10 mouse cellular contexts compared by ENCODE assay signal in the genomic region with DNA sequence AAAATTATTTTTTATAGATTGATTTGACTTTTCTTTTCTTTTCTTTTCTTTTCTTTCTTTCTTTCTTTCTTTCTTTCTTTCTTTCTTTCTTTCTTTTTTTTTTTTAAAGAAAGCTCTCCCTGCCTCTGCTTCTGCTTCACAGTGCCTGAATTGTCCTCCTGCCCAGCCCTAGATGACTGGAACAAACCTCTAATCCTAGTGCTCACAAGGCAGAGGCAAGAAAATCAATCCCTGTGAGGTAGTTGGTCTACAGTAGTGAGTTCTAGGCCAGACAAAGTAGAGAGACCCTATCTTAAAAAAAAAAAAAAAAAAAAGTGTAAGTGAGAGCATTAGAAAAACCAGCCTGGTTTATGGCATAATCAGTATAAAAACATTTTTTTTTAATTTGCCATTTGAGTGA. TPM values are rescaled to one million over a fixed set of nuclear protein-coding genes. Genes with fewer than 3 reads are reported as not detected.
DNase-seq lines count a peak whose midpoint lies in the region; ATAC-seq and TF ChIP-seq lines count a peak whose summit lies in the region.
"Had no signal": no experiment of that assay in that cellular context is flagged by ENCODE, and none has a peak within 500 bp of the region (broad histone marks: within the 10 kb centered on the region; RNA-seq: fewer than 3 reads in every experiment).

No protein-coding gene starts in this region.

- H3K36me3 ChIP-seq in limb, embryonic 12.5 days = peaks cover 33% of the 10 kb centered on the region
- peaks cover 44% of the 10 kb centered on the region for H3K36me3 ChIP-seq in limb, embryonic 10.5 days
- peaks cover 31 to 37% of the 10 kb centered on the region in 2 experiments for H3K36me3 ChIP-seq in MEL (ENCODE audit: control insufficient read depth in 1 of 2, insufficient read depth in 2 of 2, low read length in 2 of 2)
- peaks cover 42% of the 10 kb centered on the region for H3K36me3 ChIP-seq in liver, embryonic 12.5 days

- peak; percentile 61 for DNase-seq in heart, adult 11 months
- DNase-seq in heart, adult 18-20 months = no peak
- DNase-seq in limb, embryonic 10.5 days (ENCODE audit: low spot score) = no peak
- DNase-seq in MEL (ENCODE audit: low read depth, low spot score) = no peak
- no peak for DNase-seq in cerebellum, adult 18-20 months
- DNase-seq in cerebellum, adult 8-10 months = no peak
- DNase-seq: cerebellum, postnatal 14 days; kidney, postnatal 14 days had no signal

- H3K27ac ChIP-seq in limb, embryonic 12.5 days = no peak overlapping the region
- no peak overlapping the region for H3K27ac ChIP-seq in limb, embryonic 10.5 days
- no peak overlapping the region for H3K27ac ChIP-seq in MEL (ENCODE audit: control insufficient read depth, low read depth, low read length)
- no peak overlapping the region for H3K27ac ChIP-seq in liver, embryonic 12.5 days

- no peak for TF ChIP-seq RAD21 in MEL (IDR thresholded peaks at IDR 0.05; ENCODE audit: low read depth, low read length)

- no peak for TF ChIP-seq CTCF in MEL (IDR thresholded peaks at IDR 0.05 in 2 of 3, conservative IDR thresholded peaks at IDR 0.05 in 1 of 3; ENCODE audit: control insufficient read depth in 1 of 3, insufficient read depth in 1 of 3, low read depth in 2 of 3, low read length in 3 of 3, poor library complexity in 1 of 3, severe bottlenecking in 1 of 3)

- no peak for TF ChIP-seq POLR2A in MEL (IDR thresholded peaks at IDR 0.05; ENCODE audit: control insufficient read depth in 1 of 2, insufficient read depth in 1 of 2, low read depth in 1 of 2, low read length in 2 of 2, poor library complexity in 1 of 2)

- no peak overlapping the region for H3K9ac ChIP-seq in limb, embryonic 12.5 days (replicated peaks)
- peak overlapping the region; percentile 62 for H3K9ac ChIP-seq in MEL (ENCODE audit: control insufficient read depth, low read depth, low read length, poor library complexity, severe bottlenecking)
- H3K9ac ChIP-seq in liver, embryonic 12.5 days = 0 out of 2 replicates have a peak overlapping the region, but pooled peaks have one; percentile 41

- no peaks in the 10 kb centered on the region for H3K27me3 ChIP-seq in limb, embryonic 12.5 days
- H3K27me3 ChIP-seq in limb, embryonic 10.5 days (ENCODE audit: low read depth, poor library complexity, severe bottlenecking) = no peaks in the 10 kb centered on the region
- H3K27me3 ChIP-seq in MEL (ENCODE audit: control insufficient read depth in 1 of 2, insufficient read depth in 2 of 2, low read length in 2 of 2) = no peaks in the 10 kb centered on the region
- no peaks in the 10 kb centered on the region for H3K27me3 ChIP-seq in liver, embryonic 12.5 days (replicated peaks)

- no peaks in the 10 kb centered on the region for H3K9me3 ChIP-seq in limb, embryonic 12.5 days
- H3K9me3 ChIP-seq in limb, embryonic 10.5 days (replicated peaks) = no peaks in the 10 kb centered on the region
- H3K9me3 ChIP-seq in MEL (replicated peaks; ENCODE audit: insufficient read depth, low read length) = no peaks in the 10 kb centered on the region
- no peaks in the 10 kb centered on the region for H3K9me3 ChIP-seq in liver, embryonic 12.5 days (replicated peaks)

- 0 out of 2 replicates have a peak overlapping the region, but pooled peaks have one; percentile 2 for H3K4me2 ChIP-seq in limb, embryonic 12.5 days
- peak overlapping the region; percentile 44 for H3K4me2 ChIP-seq in liver, embryonic 12.5 days

- H3K4me3 ChIP-seq in limb, embryonic 12.5 days (replicated peaks) = no peak overlapping the region
- H3K4me3 ChIP-seq in limb, embryonic 10.5 days = no peak overlapping the region
- peak overlapping the region; percentile 35 to 95 for H3K4me3 ChIP-seq in MEL (ENCODE audit: control insufficient read depth in 1 of 2, insufficient read depth in 1 of 2, low read depth in 2 of 2, low read length in 2 of 2)
- no peak overlapping the region for H3K4me3 ChIP-seq in liver, embryonic 12.5 days

- no peak for ATAC-seq in limb, embryonic 12.5 days (ENCODE audit: insufficient number of reproducible peaks, insufficient read depth, low FRiP score, low TSS enrichment, low read depth)
- no peak for ATAC-seq in liver, embryonic 12.5 days

- H3K79me2 ChIP-seq in MEL (ENCODE audit: control insufficient read depth, insufficient read depth, low read length, poor library complexity) = peaks cover 77% of the 10 kb centered on the region

- no peak for TF ChIP-seq EP300 in MEL (IDR thresholded peaks at IDR 0.05; ENCODE audit: low read depth in 1 of 2, low read length in 2 of 2)

- H3K4me1 ChIP-seq in limb, embryonic 12.5 days (replicated peaks) = peaks cover 7% of the 10 kb centered on the region
- peaks cover 12% of the 10 kb centered on the region for H3K4me1 ChIP-seq in limb, embryonic 10.5 days
- peaks cover 5% of the 10 kb centered on the region in 2 experiments; a peak in 3 of 4 replicates for H3K4me1 ChIP-seq in MEL (ENCODE audit: control insufficient read depth in 1 of 2, insufficient read depth in 2 of 2, low read length in 2 of 2)
- peaks cover 31% of the 10 kb centered on the region for H3K4me1 ChIP-seq in liver, embryonic 12.5 days

TF ChIP-seq in MEL, 35 proteins besides CTCF, POLR2A, EP300 and RAD21:
- TF ChIP-seq CHD1 (IDR thresholded peaks at IDR 0.05; ENCODE audit: low read depth, low read length) (0 out of 2 replicates have a peak, but pooled peaks have one; percentile 22), ZNF384 (IDR thresholded peaks at IDR 0.05; ENCODE audit: low read depth, low read length) (0 out of 2 replicates have a peak, but pooled peaks have one; percentile 22), ZC3H11A (IDR thresholded peaks at IDR 0.05; ENCODE audit: low read depth, low read length) (no peak)

RNA-seq across cellular contexts. Expression of a gene that starts 2.5 kb away (rescaled TPM):
- 100 to 1,000 TPM; 120 to 135 TPM for total RNA-seq in heart, adult 18-20 months (2021)
- 152 and 156 TPM in 2 replicates for polyA plus RNA-seq in limb, embryonic 12.5 days (2016; fragmentation: Nextera tagmentation; extraction: Ambion mirVana)
- polyA plus RNA-seq in limb, embryonic 10.5 days (2016; fragmentation: Nextera tagmentation; extraction: Ambion mirVana) = 105 and 122 TPM in 2 replicates
- total RNA-seq in MEL (2012; rRNA removed) = 93.6 and 102 TPM in 2 replicates
- 100 to 1,000 TPM; 157 to 182 TPM for polyA plus RNA-seq in MEL (2012; ENCODE audit: insufficient read depth in 1 of 2, insufficient read length in 2 of 2, low read depth in 1 of 2, low replicate concordance in 2 of 2, missing spikeins in 1 of 2)
- polyA plus RNA-seq in liver, embryonic 12.5 days (2016; fragmentation: Nextera tagmentation; extraction: Ambion mirVana) = 60.5 and 65.0 TPM in 2 replicates

RNA-seq across cellular contexts. Expression of a gene that starts 3.0 kb away (rescaled TPM):
- 10 to 100 TPM; 53.7 to 69.4 TPM for total RNA-seq in heart, adult 18-20 months (2021)
- 126 and 133 TPM in 2 replicates for polyA plus RNA-seq in limb, embryonic 12.5 days (2016; fragmentation: Nextera tagmentation; extraction: Ambion mirVana)
- 178 and 199 TPM in 2 replicates for polyA plus RNA-seq in limb, embryonic 10.5 days (2016; fragmentation: Nextera tagmentation; extraction: Ambion mirVana)
- 400 and 417 TPM in 2 replicates for total RNA-seq in MEL (2012; rRNA removed)
- polyA plus RNA-seq in MEL (2012; ENCODE audit: insufficient read depth in 1 of 2, insufficient read length in 2 of 2, low read depth in 1 of 2, low replicate concordance in 2 of 2, missing spikeins in 1 of 2) = 100 to 1,000 TPM in 1 of 2 experiments, 10 to 100 TPM in 1; 94.0 to 509 TPM
- polyA plus RNA-seq in liver, embryonic 12.5 days (2016; fragmentation: Nextera tagmentation; extraction: Ambion mirVana) = 158 and 160 TPM in 2 replicates

RNA-seq across cellular contexts. Expression of a gene that starts 31.0 kb away (rescaled TPM):
- 10 to 100 TPM; 35.1 to 40.1 TPM for total RNA-seq in heart, adult 18-20 months (2021)
- 4.2 and 4.9 TPM in 2 replicates for polyA plus RNA-seq in limb, embryonic 12.5 days (2016; fragmentation: Nextera tagmentation; extraction: Ambion mirVana)
- polyA plus RNA-seq in limb, embryonic 10.5 days (2016; fragmentation: Nextera tagmentation; extraction: Ambion mirVana) = 3.0 and 4.6 TPM in 2 replicates
- total RNA-seq in MEL (2012; rRNA removed) = 0.85 and 1.2 TPM in 2 replicates
- 1 to 10 TPM in 1 of 2 experiments, not detected in 1; 1.9 TPM for polyA plus RNA-seq in MEL (2012; ENCODE audit: insufficient read depth in 1 of 2, insufficient read length in 2 of 2, low read depth in 1 of 2, low replicate concordance in 2 of 2, missing spikeins in 1 of 2)
- 1.8 and 2.8 TPM in 2 replicates for polyA plus RNA-seq in liver, embryonic 12.5 days (2016; fragmentation: Nextera tagmentation; extraction: Ambion mirVana)

RNA-seq across cellular contexts. Expression of a gene that starts 38.8 kb away (rescaled TPM):
- total RNA-seq in heart, adult 18-20 months (2021) = 1 to 10 TPM; 2.9 to 3.6 TPM
- 36.2 and 38.5 TPM in 2 replicates for polyA plus RNA-seq in limb, embryonic 12.5 days (2016; fragmentation: Nextera tagmentation; extraction: Ambion mirVana)
- polyA plus RNA-seq in limb, embryonic 10.5 days (2016; fragmentation: Nextera tagmentation; extraction: Ambion mirVana) = 41.0 and 43.2 TPM in 2 replicates
- total RNA-seq in MEL (2012; rRNA removed) = 25.4 and 25.7 TPM in 2 replicates
- polyA plus RNA-seq in MEL (2012; ENCODE audit: insufficient read depth in 1 of 2, insufficient read length in 2 of 2, low read depth in 1 of 2, low replicate concordance in 2 of 2, missing spikeins in 1 of 2) = 10 to 100 TPM in 1 of 2 experiments, not detected in 1; 33.9 TPM
- 48.4 and 54.9 TPM in 2 replicates for polyA plus RNA-seq in liver, embryonic 12.5 days (2016; fragmentation: Nextera tagmentation; extraction: Ambion mirVana)

RNA-seq across cellular contexts. Expression of a gene that starts 52.2 kb away (rescaled TPM):
- total RNA-seq in heart, adult 18-20 months (2021) = 10 to 100 TPM; 42.4 to 46.6 TPM
- polyA plus RNA-seq in limb, embryonic 12.5 days (2016; fragmentation: Nextera tagmentation; extraction: Ambion mirVana) = 26.1 and 28.6 TPM in 2 replicates
- polyA plus RNA-seq in limb, embryonic 10.5 days (2016; fragmentation: Nextera tagmentation; extraction: Ambion mirVana) = 19.8 and 25.7 TPM in 2 replicates
- 2.6 and 2.9 TPM in 2 replicates for total RNA-seq in MEL (2012; rRNA removed)
- polyA plus RNA-seq in MEL (2012; ENCODE audit: insufficient read depth in 1 of 2, insufficient read length in 2 of 2, low read depth in 1 of 2, low replicate concordance in 2 of 2, missing spikeins in 1 of 2) = 1 to 10 TPM in 1 of 2 experiments, not detected in 1; 9.5 TPM
- polyA plus RNA-seq in liver, embryonic 12.5 days (2016; fragmentation: Nextera tagmentation; extraction: Ambion mirVana) = 6.7 and 6.8 TPM in 2 replicates

Comparison
In these comparisons a context has a peak if more than half of its experiments do, and no peak if none do; other contexts are left out.
1. H3K4me3 ChIP-seq: peak in MEL (2 of 2); none in limb, embryonic 12.5 days (single experiment), limb, embryonic 10.5 days (single experiment) and liver, embryonic 12.5 days (single experiment).